Mouse (Mus musculus) urinary bladder, postnatal 25 days (tissue): ENCODE results near the gene Olfr1339.

Experiments
- DNase-seq: peaks from one replicate; pipeline ENCODE4 v3.0.0; 2022; ENCODE audit warnings: low spot score

Olfr1339 gene

DNA sequence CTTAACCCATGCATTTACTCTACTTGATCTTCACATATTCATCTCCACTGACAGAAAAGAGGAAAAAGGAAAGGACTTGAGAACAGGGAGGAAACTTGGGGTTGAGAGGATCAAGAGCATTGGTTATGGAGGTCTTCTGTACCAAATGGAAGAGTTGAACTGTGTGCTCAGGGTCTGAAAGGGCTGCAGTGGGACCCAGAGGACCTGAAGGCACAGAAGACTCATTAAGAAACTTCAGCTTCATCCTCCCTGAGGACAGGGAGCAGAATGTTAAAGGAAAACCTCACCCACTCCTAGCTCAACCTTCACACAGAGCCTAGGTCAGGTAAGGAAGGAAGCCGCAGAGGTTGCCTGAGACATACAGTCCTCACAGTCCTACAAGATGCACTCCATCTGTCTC is at the start of gene Olfr1339:
Olfr1339 (plus strand) TSS at position 301 of the 400 bp plus-strand sequence.
- no peak for DNase-seq

DNA sequence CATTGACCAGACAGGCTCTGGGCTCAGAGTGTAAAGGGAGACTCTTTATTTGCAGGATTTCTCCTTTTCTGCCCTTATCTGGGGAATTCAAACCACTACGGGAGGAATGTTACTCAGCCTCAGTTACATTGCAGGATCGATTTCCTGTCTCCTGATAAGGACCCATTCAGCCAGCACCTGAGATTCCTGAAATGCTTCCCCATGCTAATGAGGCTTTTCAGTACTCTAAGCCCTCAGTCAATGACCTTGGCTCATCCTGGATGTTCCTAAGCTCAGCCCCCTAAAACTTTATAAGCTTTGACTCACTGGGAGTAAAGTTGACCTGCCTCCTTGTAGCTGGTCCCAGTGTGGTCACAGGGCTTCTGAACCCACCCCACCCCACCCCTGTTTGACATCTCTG is 44.9 kb upstream of the Olfr1339 start:
- no peak for DNase-seq

DNA sequence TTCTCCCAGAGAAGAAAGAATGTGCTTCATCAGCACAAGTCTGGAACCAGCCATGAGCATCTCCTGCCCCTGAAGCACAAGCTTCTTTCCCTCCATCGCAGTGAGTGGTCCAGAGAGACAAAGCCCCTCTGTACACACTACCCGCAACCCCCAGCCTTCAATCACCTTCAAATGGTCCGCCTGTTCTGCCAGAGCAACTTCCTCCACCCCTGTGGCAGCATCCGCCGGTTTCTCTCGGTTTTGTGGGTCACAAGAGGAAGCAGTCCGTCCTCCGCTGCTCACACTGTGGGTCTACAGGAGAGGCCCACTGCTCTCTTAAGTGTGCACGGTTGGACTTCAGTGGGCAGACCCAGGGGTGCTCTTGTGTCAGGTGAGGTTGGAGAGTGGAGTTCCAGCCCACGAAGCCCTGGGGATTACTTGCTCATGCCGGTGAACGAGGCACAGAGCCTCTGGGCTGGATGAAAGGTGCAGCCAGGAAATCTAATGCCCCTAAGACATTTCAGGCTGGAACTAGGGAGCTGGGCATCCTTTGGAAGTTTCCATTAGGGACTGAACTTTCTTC is 39.5 kb upstream of the Olfr1339 start, which contains the start of gene Olfr1342:
Olfr1342 (minus strand) TSS at position 345 of the 562 bp plus-strand sequence.
- no peak for DNase-seq

DNA sequence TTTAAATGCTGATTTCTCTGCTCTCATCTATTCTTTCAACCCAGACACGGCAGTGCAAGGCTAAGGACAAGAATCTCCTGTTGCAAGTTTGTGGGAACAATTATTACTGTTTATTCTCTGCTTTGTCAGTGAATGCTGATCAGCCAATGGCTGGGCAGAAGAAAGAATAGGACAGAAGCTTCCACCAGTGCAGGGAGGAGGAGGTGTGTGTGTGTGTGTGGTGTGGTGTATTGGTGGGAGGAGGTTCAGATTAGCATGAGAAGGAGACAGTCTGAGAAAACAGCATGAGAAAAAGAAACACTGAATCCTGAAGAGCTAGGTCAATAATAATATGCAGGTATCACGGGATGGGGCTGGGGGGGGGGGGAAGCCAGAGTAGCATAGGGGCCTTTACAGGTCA is 38.2 kb upstream of the Olfr1339 start:
- DNase-seq, result no peak

DNA sequence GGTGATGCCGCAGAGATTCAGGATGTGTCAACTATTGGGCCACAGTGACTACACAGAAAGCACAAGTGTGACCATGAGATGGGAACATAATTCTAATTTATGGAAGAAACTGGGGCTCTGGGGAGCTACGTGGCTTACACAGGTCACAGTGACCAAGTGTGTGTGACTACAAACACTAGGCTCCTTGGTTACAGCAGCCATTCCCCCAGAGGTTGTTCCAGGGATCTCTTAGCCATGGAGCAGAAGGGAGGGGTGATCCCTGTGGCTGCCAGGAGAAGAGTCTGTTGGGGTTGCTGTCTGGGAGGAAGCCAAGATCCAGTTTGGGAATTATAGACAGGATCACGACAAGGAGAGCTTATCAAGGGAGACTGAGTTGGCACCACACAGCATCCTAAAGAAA is 28.8 kb upstream of the Olfr1339 start, which contains the start of gene Olfr1341:
Olfr1341 (plus strand) TSS at position 301 of the 400 bp plus-strand sequence.
- no peak for DNase-seq

DNA sequence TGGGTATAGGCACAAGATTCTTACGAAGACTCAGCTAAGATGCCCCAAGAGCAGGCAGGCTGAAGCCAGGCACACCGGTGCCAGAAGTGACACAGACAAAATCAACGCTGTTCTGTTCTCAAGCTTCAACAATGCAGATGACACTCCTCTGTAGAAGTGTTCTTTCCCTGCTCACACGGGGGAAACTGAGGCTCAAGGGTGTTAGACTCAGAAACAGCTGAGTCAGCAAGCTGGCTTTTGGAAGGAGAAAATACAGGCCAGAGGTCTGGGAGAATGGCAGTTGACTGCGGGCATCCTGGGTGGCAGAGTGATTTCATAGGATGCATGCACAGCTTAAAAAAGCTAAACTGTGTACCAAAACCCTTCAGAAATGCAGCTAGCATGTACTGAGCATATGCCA is 23.9 kb upstream of the Olfr1339 start:
- no peak for DNase-seq

DNA sequence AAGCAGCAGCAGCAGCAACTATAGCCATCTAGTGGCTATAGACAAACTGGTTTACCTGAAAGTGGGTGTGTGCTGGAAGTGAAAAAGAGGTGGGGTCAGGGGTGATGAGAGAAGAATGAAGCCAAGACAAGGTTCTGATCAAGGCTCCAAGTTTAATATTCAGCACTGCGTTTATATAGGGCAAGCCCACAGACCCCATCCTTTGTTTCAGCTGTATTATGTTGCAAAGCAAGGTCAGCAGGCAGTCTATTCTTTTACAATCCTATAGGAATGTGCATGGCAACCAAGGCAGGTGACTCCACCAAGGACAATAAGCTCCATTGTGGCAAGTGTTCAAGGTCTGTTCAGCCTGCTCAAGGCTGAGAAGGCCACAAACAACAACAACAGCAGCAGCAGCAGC is 20.3 kb upstream of the Olfr1339 start:
- no peak for DNase-seq

DNA sequence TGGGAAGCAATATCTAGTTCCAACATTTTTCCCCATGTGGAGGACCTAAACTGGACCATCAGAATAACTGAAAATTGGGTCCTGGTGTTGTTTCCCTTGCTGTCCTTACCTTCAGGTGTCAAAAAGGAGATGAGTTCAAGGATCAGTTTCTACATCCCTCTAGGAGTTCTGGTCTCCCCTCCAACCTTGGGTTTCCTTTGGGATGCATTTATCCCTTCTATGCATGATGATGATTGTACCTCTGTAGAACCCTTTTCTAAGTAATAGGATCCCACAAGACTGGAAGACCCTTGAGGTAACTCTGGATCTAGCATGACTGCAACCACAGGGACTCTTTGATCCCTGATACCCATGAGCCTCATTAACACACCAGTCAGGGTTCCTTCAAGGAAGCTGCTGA is 12.1 kb upstream of the Olfr1339 start, which contains the start of gene Olfr1340:
Olfr1340 (plus strand) TSS at position 301 of the 400 bp plus-strand sequence.
- DNase-seq, result no peak

DNA sequence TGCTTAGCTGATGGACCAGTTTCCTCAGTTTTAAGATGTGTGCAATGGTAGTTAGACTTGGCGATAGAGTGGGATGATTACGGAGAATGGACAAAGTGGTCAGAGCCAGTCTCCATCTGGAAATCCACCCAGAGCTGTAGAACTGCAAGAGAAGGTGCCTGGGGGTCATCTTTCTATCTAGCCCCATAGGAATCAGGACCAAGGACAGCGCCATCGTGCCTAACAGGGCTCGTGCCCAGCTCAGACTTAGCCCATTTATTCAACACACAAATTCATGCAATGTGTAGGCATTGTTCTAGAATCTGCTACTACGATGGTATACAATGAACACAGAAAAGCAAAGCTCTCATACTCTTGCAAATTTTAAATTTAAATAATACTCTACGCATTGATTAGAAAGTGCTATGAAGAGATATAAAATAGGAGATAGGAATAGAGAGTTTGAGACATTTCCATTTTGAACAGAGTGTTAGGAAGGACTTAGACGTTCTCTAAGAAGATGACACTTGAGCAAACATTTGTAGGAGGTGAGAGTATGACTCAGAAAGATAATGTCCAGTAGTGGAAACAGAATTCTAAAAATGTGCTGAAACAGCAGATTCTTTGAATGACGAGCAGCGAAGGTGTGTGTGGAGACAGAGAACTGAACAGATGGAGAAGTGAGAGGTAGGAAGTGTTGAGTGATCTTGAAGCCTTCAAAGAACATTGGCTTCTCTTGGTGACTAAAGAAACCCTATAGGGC is 10.1 kb upstream of the Olfr1339 start:
- peak; percentile 7 for DNase-seq

DNA sequence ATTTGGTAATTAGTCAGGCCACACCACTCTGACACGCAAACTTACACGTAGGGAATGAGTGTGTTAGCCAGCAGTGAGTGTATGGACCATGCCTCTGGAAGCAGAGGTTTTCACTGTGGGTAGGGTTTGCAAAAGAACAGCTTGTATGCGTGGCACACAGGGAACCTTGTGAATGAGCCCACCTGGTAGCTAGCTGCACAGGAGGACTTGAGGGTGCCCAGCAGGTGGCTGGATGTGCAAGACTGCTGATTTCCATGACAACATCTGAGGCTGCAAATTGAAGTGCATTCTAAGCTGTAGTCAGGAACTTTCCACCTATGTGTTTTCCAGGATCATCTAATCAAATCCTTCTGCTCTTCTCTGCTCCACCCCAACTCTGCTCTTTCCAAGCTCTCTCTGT is 7.6 kb downstream of the Olfr1339 start:
- DNase-seq, result no peak

DNA sequence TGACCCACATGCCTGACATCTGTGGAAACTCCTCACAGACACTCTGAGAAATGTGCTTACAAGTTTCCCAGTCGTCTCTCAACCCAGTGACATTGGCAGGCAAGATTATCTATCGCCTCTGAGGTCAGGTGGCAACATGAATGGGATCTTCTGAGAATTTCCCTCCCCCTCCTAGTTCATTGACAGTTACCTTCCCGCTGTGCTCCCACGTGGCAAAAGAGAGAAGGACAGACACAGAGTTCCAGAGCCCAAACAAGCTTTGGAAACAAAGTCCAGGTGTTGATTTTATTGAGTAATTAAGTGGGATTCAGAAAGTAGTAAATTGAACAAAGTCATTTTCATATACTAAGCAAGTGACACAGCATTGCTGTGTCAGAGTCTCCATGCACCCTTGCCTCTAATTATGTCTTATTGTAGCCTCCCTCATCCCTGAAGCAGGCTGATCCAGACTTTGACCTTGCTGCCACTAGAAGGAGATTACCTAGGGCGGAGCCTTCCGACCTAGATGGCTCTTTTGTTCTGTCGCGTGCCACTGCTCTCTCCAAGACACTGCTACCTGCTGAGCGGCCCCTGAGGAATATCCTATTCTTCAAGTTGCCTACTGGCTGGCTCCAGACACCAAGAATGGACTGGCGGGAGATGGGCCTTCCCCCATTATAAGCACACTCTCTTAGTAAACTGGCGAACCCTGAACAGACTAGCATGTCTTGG is 9.2 kb downstream of the Olfr1339 start:
- no peak for DNase-seq

DNA sequence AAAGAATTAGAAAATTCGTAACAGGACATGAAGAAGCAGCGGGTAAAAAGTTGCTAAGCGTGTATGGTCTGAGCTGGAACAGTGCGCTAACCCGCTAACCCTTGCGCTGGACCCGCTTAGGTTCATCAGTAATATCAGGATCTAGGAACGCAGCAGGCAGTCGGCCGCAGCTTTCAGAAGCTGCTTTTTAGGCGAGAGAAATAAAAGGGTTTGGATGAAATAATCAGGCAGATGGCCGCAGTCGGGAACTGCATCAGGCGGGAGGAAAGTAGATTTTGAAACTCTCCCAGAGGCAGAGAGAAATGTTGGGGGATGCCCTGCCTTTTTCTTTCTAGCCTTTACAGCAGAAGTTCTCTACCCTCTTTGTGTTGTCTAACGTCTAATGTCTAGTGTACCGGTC is 9.9 kb downstream of the Olfr1339 start:
- no peak for DNase-seq

DNA sequence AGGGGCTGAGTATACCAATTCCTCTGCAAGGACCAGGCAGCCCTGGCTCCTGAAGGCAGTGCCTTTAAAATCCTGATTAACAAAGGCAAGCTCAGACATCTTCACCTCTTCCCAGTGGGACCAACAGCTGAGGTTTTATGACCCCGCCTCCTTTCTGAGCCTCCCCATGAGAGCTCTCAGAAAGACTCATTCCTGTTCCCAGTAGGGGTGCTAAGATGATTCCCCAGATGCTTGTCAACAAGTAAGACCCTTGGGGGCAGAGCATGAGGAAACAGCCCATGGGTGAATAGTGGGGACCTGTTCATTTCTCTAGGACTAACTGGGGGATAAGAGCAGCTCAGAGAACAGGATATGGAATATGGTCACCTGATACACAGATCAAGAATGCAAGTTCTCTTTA is 26.7 kb downstream of the Olfr1339 start, which contains the start of gene Olfr1338:
Olfr1338 (minus strand) TSS at position 101 of the 400 bp plus-strand sequence.
- DNase-seq, result no peak

DNA sequence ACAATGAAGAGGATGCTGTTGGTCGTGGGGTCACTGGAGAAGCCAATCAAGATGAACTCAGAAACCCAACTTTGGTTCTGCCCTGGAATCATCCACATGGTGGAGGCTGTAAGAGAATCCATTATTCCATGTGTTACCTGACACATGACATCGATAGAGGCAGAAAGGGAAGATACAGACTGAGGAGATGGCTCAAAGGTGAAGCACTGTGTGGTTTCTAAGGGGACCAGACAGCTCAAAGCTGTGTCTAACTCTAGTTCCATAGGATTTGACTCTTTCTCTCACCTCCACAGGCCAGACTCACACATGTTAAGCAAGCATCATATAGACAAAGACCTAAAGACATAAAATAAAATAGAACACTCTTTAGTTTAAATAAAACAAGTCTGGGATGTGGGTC is 50.5 kb downstream of the Olfr1339 start, which contains the start of gene Olfr1337:
Olfr1337 (minus strand) TSS at position 101 of the 400 bp plus-strand sequence.
- no peak for DNase-seq
